Mouse (Mus musculus) stomach, embryonic 16.5 days (tissue): ENCODE measurements at regions not wholly inside any gene's neighbourhood (a gene's known extent, or its start where the extent isn't known, plus 50 kb on each side); places are given as distances from the start of the nearest gene placed in this dataset.

Source experiments
- ATAC-seq: fragments of 200-750 bp; cut with Nextera tagmentation; 2 replicates; pipeline ENCODE4 v1.8.0; 2017; ENCODE audit warnings: moderate number of reproducible peaks, moderate TSS enrichment; ENCODE audit not compliant: insufficient read depth, low FRiP score
- H3K27ac ChIP-seq: fragments of 300-500 bp; sonication (generic); 2 replicates; pipeline ENCODE4 v1.5.1; 2014; ENCODE audit warnings: low read length
- H3K27me3 ChIP-seq: fragments of 300-500 bp; sonication (generic); 2 replicates; pipeline ENCODE4 v1.6.1; 2014; ENCODE audit warnings: low read length, control low read depth, mixed read lengths; ENCODE audit not compliant: control insufficient read depth, insufficient read depth
- H3K36me3 ChIP-seq: fragments of 300-500 bp; sonication (generic); 2 replicates; pipeline ENCODE4 v1.6.1; 2014; ENCODE audit warnings: low read length; ENCODE audit not compliant: control insufficient read depth, insufficient read depth
- H3K4me1 ChIP-seq: fragments of 300-500 bp; sonication (generic); 2 replicates; pipeline ENCODE4 v1.6.1; 2014; ENCODE audit warnings: low read length, control low read depth, mixed read lengths; ENCODE audit not compliant: control insufficient read depth, insufficient read depth
- H3K4me2 ChIP-seq: fragments of 300-500 bp; sonication (generic); 2 replicates; pipeline ENCODE4 v1.6.1; 2014; ENCODE audit warnings: low read depth, low read length, mixed read lengths
- H3K4me3 ChIP-seq: fragments of 300-500 bp; sonication (generic); replicated peaks from 2 replicates; pipeline ENCODE4 v1.5.1; 2014; ENCODE audit warnings: mild to moderate bottlenecking, low read length
- H3K9ac ChIP-seq: fragments of 300-500 bp; sonication (generic); 2 replicates; pipeline ENCODE4 v1.6.1; 2014; ENCODE audit warnings: low read length
- H3K9me3 ChIP-seq: fragments of 300-500 bp; sonication (generic); replicated peaks from 2 replicates; pipeline ENCODE4 v1.6.1; 2016; ENCODE audit warnings: low read length, control low read depth; ENCODE audit not compliant: control insufficient read depth
- WGBS: fragments of 180-500 bp; shearing (Covaris S2); extraction: QIAGEN DNeasy Blood & Tissue Kit; methylation state at CpG from one replicate; pipeline ENCODE4 v1.1.7; 2014; 5-methylcytosine and 5-hydroxymethylcytosine counted together

GRCm38 (mm10) chr2:157681931-157682330, 55.3 kb upstream of the Ctnnbl1 start:
- ATAC-seq, result no peak
- no peak overlapping the region for H3K27ac ChIP-seq
- 82% methylated on average over 7 of the region's 7 CpGs for WGBS

More at GRCm38 (mm10) chr2:157681931-157682330, 55.3 kb upstream of the Ctnnbl1 start:
- H3K9ac ChIP-seq, result no peak overlapping the region
- H3K4me2 ChIP-seq, result no peak overlapping the region
- no peak overlapping the region for H3K4me3 ChIP-seq
- H3K9me3 ChIP-seq, result no peaks in the 10 kb centered on the region
- H3K27me3 ChIP-seq, result no peaks in the 10 kb centered on the region
- no peaks in the 10 kb centered on the region for H3K36me3 ChIP-seq
- no peaks in the 10 kb centered on the region for H3K4me1 ChIP-seq
